Mouse (Mus musculus) spleen, embryonic (tissue): ENCODE results near the gene Gm12166.

Experiments used
- CTCF ChIA-PET: fragments of 350-600 bp; sonication (Branson Sonifier 250); formaldehyde crosslinking; loops from one replicate; lab custom pipeline; 2022; lab: Charles Lee

Gene Gm12166

GRCm38 (mm10) chr11:46052105-46052659 is at the start of gene Gm12166:
Gene Gm12166 (minus strand): TSS chr11:46052321.
- CTCF ChIA-PET: interaction anchor here (1.1 kb wide), 1 partner anchor 8 kb away, joined by 4 read pairs; no protein-coding TSS in a partner anchor

GRCm38 (mm10) chr11:46097062-46097461 is 44.9 kb upstream of the Gm12166 start:
- CTCF ChIA-PET: no interaction called here

- CTCF ChIA-PET: interaction anchor here (0.6 kb wide), 1 partner anchor 303 kb away, joined by 3 read pairs; no protein-coding TSS in a partner anchor
These were observed 44.1 kb upstream of the Gm12166 start for GRCm38 (mm10) chr11:46096265-46096649.

GRCm38 (mm10) chr11:46095477-46096264 is 43.5 kb upstream of the Gm12166 start:
- CTCF ChIA-PET: interaction anchor here (0.6 kb wide), 1 partner anchor 303 kb away, joined by 3 read pairs; no protein-coding TSS in a partner anchor

GRCm38 (mm10) chr11:46092121-46092520 is 40.0 kb upstream of the Gm12166 start:
- CTCF ChIA-PET: no interaction called here

GRCm38 (mm10) chr11:46090951-46091667 is 39.0 kb upstream of the Gm12166 start:
- CTCF ChIA-PET: no interaction called here

GRCm38 (mm10) chr11:46090036-46090725 is 38.1 kb upstream of the Gm12166 start:
- CTCF ChIA-PET: no interaction called here

GRCm38 (mm10) chr11:46089081-46089713 is 37.1 kb upstream of the Gm12166 start:
- CTCF ChIA-PET: no interaction called here

- CTCF ChIA-PET: no interaction called here
These were observed 34.3 kb upstream of the Gm12166 start for GRCm38 (mm10) chr11:46086446-46086845.

- CTCF ChIA-PET: no interaction called here
These were observed 33.5 kb upstream of the Gm12166 start for GRCm38 (mm10) chr11:46085398-46086163.

- CTCF ChIA-PET: no interaction called here
These were observed 32.4 kb upstream of the Gm12166 start for GRCm38 (mm10) chr11:46084568-46084967.

GRCm38 (mm10) chr11:46083835-46084444 is 31.8 kb upstream of the Gm12166 start:
- CTCF ChIA-PET: no interaction called here

- CTCF ChIA-PET: no interaction called here
These were observed 31.3 kb upstream of the Gm12166 start for GRCm38 (mm10) chr11:46083405-46083804.

- CTCF ChIA-PET: no interaction called here
These were observed 29.0 kb upstream of the Gm12166 start for GRCm38 (mm10) chr11:46081075-46081474.

GRCm38 (mm10) chr11:46077732-46078375 is 25.7 kb upstream of the Gm12166 start:
- CTCF ChIA-PET: interaction anchor here (0.5 to 1.0 kb wide), 2 partner anchors 11 to 1264 kb away, joined by 3 to 5 read pairs; no protein-coding TSS in a partner anchor

- CTCF ChIA-PET: interaction anchor here (0.6 kb wide), 1 partner anchor 47 kb away, joined by 3 read pairs; no protein-coding TSS in a partner anchor
These were observed 25.2 kb upstream of the Gm12166 start for GRCm38 (mm10) chr11:46077304-46077703.

GRCm38 (mm10) chr11:46076442-46077158 is 24.5 kb upstream of the Gm12166 start:
- CTCF ChIA-PET: interaction anchor here (0.6 kb wide), 1 partner anchor 47 kb away, joined by 3 read pairs; no protein-coding TSS in a partner anchor

- CTCF ChIA-PET: no interaction called here
These were observed 23.4 kb upstream of the Gm12166 start for GRCm38 (mm10) chr11:46075507-46075906.
